Mouse (Mus musculus) neural tube, embryonic 12.5 days (tissue): Measurements from ENCODE around the gene Sik1. TPM values are rescaled to one million over a fixed set of nuclear protein-coding genes. Genes with fewer than 3 reads are reported as not detected.
"Not testable (repeated sequence)": the region's sequence is repeated elsewhere in the genome, so short reads cannot be mapped to it uniquely, and the experiment has no call there.

Source experiments
- ATAC-seq: fragments of 200-750 bp; cut with Nextera tagmentation; 2 replicates; pipeline ENCODE4 v1.8.0; 2017; ENCODE audit warnings: low read depth, mild to moderate bottlenecking, moderate TSS enrichment, moderate library complexity; ENCODE audit not compliant: low FRiP score
- H3K27ac ChIP-seq: fragments of 300-500 bp; sonication (generic); 2 replicates; pipeline ENCODE4 v1.5.1; 2016
- H3K27me3 ChIP-seq: fragments of 300-500 bp; sonication (generic); replicated peaks from 2 replicates; pipeline ENCODE4 v1.6.1; 2016; ENCODE audit warnings: mild to moderate bottlenecking
- H3K36me3 ChIP-seq: fragments of 300-500 bp; sonication (generic); 2 replicates; pipeline ENCODE4 v1.6.1; 2016; ENCODE audit warnings: mild to moderate bottlenecking
- H3K4me1 ChIP-seq: fragments of 300-500 bp; sonication (generic); 2 replicates; pipeline ENCODE4 v1.6.1; 2016
- H3K4me2 ChIP-seq: fragments of 300-500 bp; sonication (generic); replicated peaks from 2 replicates; pipeline ENCODE4 v1.6.1; 2016; ENCODE audit warnings: mild to moderate bottlenecking
- H3K4me3 ChIP-seq: fragments of 300-500 bp; sonication (generic); 2 replicates; pipeline ENCODE4 v1.5.1; 2016
- H3K9ac ChIP-seq: fragments of 300-500 bp; sonication (generic); 2 replicates; pipeline ENCODE4 v1.6.1; 2016; ENCODE audit warnings: mild to moderate bottlenecking
- H3K9me3 ChIP-seq: fragments of 300-500 bp; sonication (generic); 2 replicates; pipeline ENCODE4 v1.6.1; 2016; ENCODE audit warnings: mild to moderate bottlenecking
- WGBS: fragments of 180-500 bp; shearing (Covaris S2); methylation state at CpG from one replicate; pipeline ENCODE4 v1.1.7; 2016; 5-methylcytosine and 5-hydroxymethylcytosine counted together
- polyA plus RNA-seq: library from polyadenylated mRNA; unstranded; fragments of >200 nt; fragmentation: Nextera tagmentation; extraction: Ambion mirVana; gene quantifications from 2 replicates; pipeline ENCODE4 v1.2.1, GENCODE M21; 2016

The Sik1 gene
- polyA plus RNA-seq, 1 experiment from 2014 or later, result 21.6 TPM

DNA sequence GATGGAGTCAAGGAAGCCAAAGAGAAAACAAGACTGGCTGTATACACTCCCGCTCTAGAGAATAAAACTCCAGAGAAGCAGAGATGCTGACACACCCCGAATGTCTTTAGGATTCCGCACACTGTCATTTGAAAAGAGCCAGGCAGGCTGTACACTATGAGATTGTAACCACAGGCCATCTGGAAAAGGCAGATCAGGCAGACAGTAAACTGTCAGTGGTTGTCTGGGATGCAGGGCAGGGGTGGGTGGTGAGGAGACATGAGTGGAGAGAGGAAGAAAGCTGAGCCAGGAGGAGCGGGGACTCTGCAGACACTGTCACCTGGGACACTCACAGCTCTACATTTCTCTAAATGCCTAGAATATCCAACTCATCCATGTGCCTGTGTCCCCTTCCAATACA, 36.3 kb upstream of the Sik1 start:
- WGBS, result 87% methylated on average over 4 of the region's 4 CpGs
- Histone ChIP-seq H3K4me3 (no peak overlapping the region), H3K4me1 (peaks cover 26% of the 10 kb centered on the region), H3K9me3 (no peaks in the 10 kb centered on the region), H3K27ac (no peak overlapping the region), H3K36me3 (no peaks in the 10 kb centered on the region), H3K9ac (no peak overlapping the region), H3K4me2 (no peak overlapping the region), H3K27me3 (no peaks in the 10 kb centered on the region)
- ATAC-seq, result no peak

DNA sequence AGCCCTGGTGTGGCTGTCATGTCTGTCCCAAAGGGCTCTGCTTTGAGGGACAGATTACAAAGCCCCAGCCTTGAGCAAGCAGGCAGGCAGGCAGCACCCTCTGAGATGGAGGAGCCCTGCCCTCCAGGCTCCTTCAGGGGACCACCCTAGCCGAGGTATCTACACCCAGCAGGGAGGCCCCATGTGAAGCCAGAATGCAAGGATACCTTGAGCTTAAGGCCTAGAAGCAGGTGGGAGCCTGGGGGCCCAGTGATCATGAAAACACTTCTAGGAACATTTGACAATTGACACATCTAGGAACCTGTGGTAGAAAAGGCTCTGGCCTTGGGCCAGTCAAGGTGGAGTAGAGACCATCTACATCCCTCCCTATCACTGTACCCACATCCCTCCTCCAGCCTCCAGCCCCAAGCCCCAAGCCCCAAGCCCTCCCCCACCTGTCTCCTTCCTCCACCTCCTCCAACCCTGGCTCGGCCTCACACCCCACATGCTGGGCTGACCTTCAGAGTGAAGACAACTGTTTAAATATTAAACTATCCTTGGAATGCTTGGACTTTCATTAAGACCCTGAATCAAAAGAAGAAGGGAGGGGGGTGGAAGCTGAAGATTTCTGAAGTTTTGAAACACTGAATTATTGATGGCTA, 34.8 kb upstream of the Sik1 start:
- Histone ChIP-seq H3K36me3 (no peaks in the 10 kb centered on the region), H3K27ac (no peak overlapping the region), H3K4me2 (no peak overlapping the region), H3K27me3 (no peaks in the 10 kb centered on the region), H3K4me3 (no peak overlapping the region), H3K4me1 (peaks cover 26% of the 10 kb centered on the region), H3K9ac (no peak overlapping the region), H3K9me3 (no peaks in the 10 kb centered on the region)
- WGBS, result 45% methylated on average over 2 of the region's 2 CpGs
- ATAC-seq, result no peak

DNA sequence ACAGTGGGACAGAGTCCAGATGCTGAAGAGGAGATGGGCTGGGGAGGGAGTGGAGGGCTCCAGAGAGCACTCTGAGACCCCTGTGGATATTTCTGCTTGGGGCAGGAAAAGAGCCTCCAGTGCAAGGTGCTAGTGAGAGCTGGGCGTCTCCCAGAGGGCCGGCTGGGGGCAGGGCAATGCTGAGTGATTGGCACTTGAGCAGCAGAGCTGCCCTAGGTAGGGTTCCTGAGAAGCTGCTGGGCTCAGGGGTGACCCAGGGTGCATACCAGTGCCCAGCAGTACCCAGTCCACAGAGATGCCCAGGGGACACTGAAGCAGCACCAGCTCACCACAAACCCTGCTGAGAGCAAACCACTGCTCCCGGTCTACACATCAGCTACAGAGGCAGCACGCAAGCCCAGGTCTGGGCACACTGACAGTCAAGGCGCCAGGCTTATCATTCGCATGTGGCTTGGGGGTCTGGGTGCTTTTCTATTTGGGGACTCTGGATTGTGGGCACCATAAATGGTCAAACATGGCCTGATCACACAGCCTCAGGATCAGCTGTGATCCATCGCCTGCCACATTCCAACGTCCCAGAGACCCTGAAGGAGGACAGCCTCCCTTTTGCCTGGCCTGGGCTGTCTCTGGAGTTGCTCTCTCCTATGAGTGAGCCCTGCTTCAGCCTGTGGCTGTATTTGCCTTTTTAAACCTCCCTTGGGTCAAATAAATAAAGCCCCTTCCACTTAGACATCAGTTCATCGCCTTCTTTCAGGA, 34.0 kb upstream of the Sik1 start:
- H3K27ac ChIP-seq, result no peak overlapping the region
- H3K9ac ChIP-seq, result no peak overlapping the region
- WGBS, result 66% methylated on average over 9 of the region's 9 CpGs
- H3K27me3 ChIP-seq, result no peaks in the 10 kb centered on the region
- H3K4me1 ChIP-seq, result peaks cover 26% of the 10 kb centered on the region
- ATAC-seq, result no peak
- H3K9me3 ChIP-seq, result no peaks in the 10 kb centered on the region
- H3K4me3 ChIP-seq, result no peak overlapping the region
- no peak overlapping the region for H3K4me2 ChIP-seq
- H3K36me3 ChIP-seq, result no peaks in the 10 kb centered on the region

GRCm38 (mm10) chr17:31888540-31888939, 32.9 kb upstream of the Sik1 start:
- Histone ChIP-seq H3K27me3 (no peaks in the 10 kb centered on the region), H3K9ac (no peak overlapping the region), H3K4me2 (no peak overlapping the region), H3K9me3 (no peaks in the 10 kb centered on the region), H3K36me3 (no peaks in the 10 kb centered on the region), H3K4me3 (no peak overlapping the region), H3K4me1 (peaks cover 26% of the 10 kb centered on the region), H3K27ac (no peak overlapping the region)
- no peak for ATAC-seq
- 67% methylated on average over 6 of the region's 6 CpGs for WGBS

DNA sequence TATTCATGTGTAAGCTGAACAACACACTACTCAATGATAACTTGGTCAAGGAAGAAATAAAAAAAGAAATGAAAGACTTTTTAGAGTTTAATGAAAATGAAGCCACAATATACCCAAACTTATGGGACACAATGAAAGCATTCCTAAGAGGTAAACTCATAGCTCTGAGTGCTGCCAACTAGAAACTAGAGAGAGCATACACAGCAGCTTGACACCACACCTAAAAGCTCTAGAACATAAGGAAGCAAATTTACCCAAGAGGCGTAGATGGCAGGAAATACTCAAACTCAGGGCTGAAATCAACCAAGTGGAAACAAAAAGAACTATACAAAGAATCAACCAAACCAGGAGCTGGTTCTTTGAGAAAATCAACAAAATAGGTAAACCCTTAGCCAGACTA, 29.1 kb upstream of the Sik1 start:
- not testable (repeated sequence) for H3K9ac ChIP-seq, H3K4me1 ChIP-seq, H3K4me2 ChIP-seq, H3K36me3 ChIP-seq, H3K27me3 ChIP-seq, H3K9me3 ChIP-seq, H3K4me3 ChIP-seq, H3K27ac ChIP-seq, ATAC-seq
- WGBS, result 89% methylated on average over 1 of the region's 1 CpGs

GRCm38 (mm10) chr17:31879406-31879805, 23.8 kb upstream of the Sik1 start:
- Histone ChIP-seq H3K27ac (no peak overlapping the region), H3K36me3 (no peaks in the 10 kb centered on the region), H3K4me1 (peaks cover 16% of the 10 kb centered on the region), H3K4me2 (no peak overlapping the region), H3K9ac (no peak overlapping the region), H3K27me3 (no peaks in the 10 kb centered on the region), H3K4me3 (no peak overlapping the region), H3K9me3 (no peaks in the 10 kb centered on the region)
- ATAC-seq, result no peak
- 83% methylated on average over 10 of the region's 10 CpGs for WGBS

GRCm38 (mm10) chr17:31877650-31878141, 22.1 kb upstream of the Sik1 start:
- no peak for ATAC-seq
- no peak overlapping the region for H3K4me3 ChIP-seq
- no peak overlapping the region for H3K27ac ChIP-seq

GRCm38 (mm10) chr17:31877181-31877581, 21.6 kb upstream of the Sik1 start:
- H3K9ac ChIP-seq, result no peak overlapping the region
- H3K4me2 ChIP-seq, result no peak overlapping the region
- 57% methylated on average over 4 of the region's 4 CpGs for WGBS
- no peak overlapping the region for H3K4me3 ChIP-seq
- no peaks in the 10 kb centered on the region for H3K9me3 ChIP-seq
- H3K36me3 ChIP-seq, result no peaks in the 10 kb centered on the region
- no peak overlapping the region for H3K27ac ChIP-seq
- no peak for ATAC-seq
- peaks cover 16% of the 10 kb centered on the region for H3K4me1 ChIP-seq
- no peaks in the 10 kb centered on the region for H3K27me3 ChIP-seq

More at GRCm38 (mm10) chr17:31877650-31878141, 22.1 kb upstream of the Sik1 start:
- peaks cover 16% of the 10 kb centered on the region for H3K4me1 ChIP-seq
- no peak overlapping the region for H3K4me2 ChIP-seq
- H3K27me3 ChIP-seq, result no peaks in the 10 kb centered on the region
- H3K36me3 ChIP-seq, result no peaks in the 10 kb centered on the region
- no peak overlapping the region for H3K9ac ChIP-seq
- H3K9me3 ChIP-seq, result no peaks in the 10 kb centered on the region
- 62% methylated on average over 14 of the region's 14 CpGs for WGBS

GRCm38 (mm10) chr17:31876775-31877174, 21.2 kb upstream of the Sik1 start:
- Histone ChIP-seq H3K36me3 (no peaks in the 10 kb centered on the region), H3K4me1 (peaks cover 16% of the 10 kb centered on the region), H3K4me2 (no peak overlapping the region), H3K27ac (no peak overlapping the region), H3K9ac (no peak overlapping the region), H3K4me3 (no peak overlapping the region), H3K9me3 (no peaks in the 10 kb centered on the region), H3K27me3 (no peaks in the 10 kb centered on the region)
- WGBS, result 48% methylated on average over 3 of the region's 3 CpGs
- ATAC-seq, result no peak

GRCm38 (mm10) chr17:31875326-31875930, 19.8 kb upstream of the Sik1 start:
- no peaks in the 10 kb centered on the region for H3K9me3 ChIP-seq
- no peak overlapping the region for H3K4me2 ChIP-seq
- 83% methylated on average over 10 of the region's 10 CpGs for WGBS
- H3K27ac ChIP-seq, result no peak overlapping the region
- no peaks in the 10 kb centered on the region for H3K27me3 ChIP-seq
- H3K9ac ChIP-seq, result no peak overlapping the region
- ATAC-seq, result no peak
- no peaks in the 10 kb centered on the region for H3K36me3 ChIP-seq
- peaks cover 16% of the 10 kb centered on the region for H3K4me1 ChIP-seq
- no peak overlapping the region for H3K4me3 ChIP-seq

DNA sequence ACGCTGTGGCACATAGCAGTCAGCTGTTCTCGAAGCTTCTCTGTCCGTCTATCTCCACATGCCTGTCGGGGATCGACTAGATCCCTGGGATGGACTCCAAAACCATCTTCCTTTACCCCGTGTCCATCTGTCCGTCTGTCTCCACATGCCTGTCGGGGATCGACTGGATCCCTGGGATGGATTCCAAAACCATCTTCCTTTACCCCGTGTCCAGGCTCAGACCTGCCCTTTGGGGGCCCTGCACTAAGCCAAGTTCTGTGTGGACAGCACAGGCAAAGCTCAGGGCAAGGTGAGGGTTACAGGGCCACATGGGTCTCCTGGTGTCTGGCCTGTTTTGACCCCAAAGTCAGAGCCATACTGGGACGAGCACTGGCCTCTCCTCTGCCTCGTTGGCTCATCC, 19.1 kb upstream of the Sik1 start:
- peaks cover 16% of the 10 kb centered on the region for H3K4me1 ChIP-seq
- no peak for ATAC-seq
- H3K9me3 ChIP-seq, result no peaks in the 10 kb centered on the region
- no peaks in the 10 kb centered on the region for H3K36me3 ChIP-seq
- WGBS, result 75% methylated on average over 12 of the region's 12 CpGs
- no peak overlapping the region for H3K4me3 ChIP-seq
- no peak overlapping the region for H3K27ac ChIP-seq
- no peaks in the 10 kb centered on the region for H3K27me3 ChIP-seq
- no peak overlapping the region for H3K9ac ChIP-seq
- H3K4me2 ChIP-seq, result no peak overlapping the region

GRCm38 (mm10) chr17:31873973-31874372, 18.4 kb upstream of the Sik1 start:
- Histone ChIP-seq H3K27ac (no peak overlapping the region), H3K4me1 (peaks cover 16% of the 10 kb centered on the region), H3K4me2 (no peak overlapping the region), H3K9me3 (no peaks in the 10 kb centered on the region), H3K27me3 (no peaks in the 10 kb centered on the region), H3K36me3 (no peaks in the 10 kb centered on the region), H3K9ac (no peak overlapping the region), H3K4me3 (no peak overlapping the region)
- no peak for ATAC-seq
- 63% methylated on average over 8 of the region's 8 CpGs for WGBS
